Mouse (Mus musculus): ENCODE measurements around the gene Gm26938. TPM values are rescaled to one million over a fixed set of nuclear protein-coding genes. Genes with fewer than 3 reads are reported as not detected.

The Gm26938 gene
- polyA plus RNA-seq, 1 experiment = not detected

DNA sequence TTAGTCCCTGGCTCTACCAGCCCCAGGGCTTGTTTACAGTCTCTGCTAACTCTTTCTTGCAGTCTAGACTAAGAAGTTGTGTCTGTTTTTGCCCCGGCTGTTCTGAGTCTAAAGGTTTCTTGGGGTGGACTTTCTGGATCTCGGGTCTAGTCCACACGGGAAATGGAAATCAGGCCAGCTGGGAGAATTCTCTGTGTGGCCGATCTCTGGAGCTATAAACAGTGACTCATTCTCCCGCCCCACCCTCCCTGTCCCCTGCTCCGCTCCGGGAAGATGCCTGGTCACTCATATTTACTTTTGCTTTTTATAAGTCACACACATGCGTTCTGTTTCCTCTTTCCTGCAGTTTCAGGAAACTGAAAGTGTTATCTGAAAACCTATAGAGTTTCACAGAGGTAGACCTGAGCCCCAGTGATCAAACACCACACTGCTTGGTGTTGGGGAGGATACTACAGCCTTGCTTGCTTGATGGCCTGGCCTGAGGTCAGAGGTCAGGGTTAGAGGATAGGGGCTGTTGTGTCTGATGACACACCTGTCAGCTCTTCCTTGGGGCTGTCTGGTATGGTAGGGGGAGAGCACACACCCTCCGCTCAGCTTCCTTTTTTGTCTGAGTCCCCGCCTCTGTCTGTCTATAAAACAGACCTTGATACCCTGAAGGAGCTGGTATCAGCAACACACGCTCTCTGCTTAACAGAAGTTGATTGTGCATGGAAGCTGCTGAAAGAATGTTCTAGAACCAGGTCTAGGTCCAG is 32.7 kb downstream of the Gm26938 start:
- DNase-seq (ENCODE audit: low read depth) = no peak

DNA sequence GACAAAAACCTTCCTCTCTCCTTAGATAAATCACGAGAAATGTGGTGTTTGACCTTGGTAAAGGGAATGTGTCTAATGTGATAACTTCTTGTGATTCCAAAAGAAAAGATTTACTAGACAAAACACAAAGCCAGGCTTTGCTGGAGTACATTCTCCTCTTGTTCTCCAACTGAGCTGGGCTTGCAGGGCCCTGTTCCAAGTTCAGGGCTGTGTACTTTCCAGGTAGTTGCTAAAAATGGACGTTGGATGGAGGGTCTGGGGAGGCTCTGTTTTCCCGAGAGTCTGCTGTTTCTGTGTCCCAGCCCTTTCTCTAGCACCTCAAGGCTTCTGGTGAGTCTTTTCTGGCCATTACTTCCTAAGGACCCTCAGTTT is 33.3 kb downstream of the Gm26938 start:
- no peak for DNase-seq (ENCODE audit: low read depth)

DNA sequence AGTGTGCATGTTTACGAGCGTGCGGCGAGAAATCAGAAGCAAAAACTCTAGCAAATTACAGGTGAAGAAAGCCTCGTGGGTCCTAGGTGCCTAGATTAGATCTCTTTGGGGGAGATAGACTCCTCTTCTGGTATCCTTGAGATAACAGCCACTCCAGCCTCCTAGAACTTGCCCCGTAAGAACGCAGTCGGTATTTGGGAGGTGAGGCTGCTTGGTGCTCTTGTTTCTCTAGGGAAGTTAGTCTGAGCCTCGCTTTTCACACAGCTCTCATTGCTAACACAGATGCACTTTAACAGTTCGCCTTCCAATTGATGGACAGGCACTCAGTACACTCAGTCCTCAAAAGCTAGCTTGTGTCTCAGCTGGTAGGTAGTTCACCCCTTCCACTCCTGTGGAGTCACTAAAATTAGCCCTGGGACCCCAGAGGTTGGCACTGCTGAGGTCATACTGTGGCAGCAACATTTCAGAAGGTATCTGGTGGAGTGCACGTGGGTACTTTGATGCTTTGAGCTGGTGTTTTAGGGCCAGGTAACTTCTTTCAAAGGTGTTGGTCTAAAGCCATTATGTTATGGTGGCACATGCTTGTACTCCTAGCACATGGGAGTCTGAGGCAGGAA is 33.9 kb downstream of the Gm26938 start:
- DNase-seq (ENCODE audit: low read depth) = no peak

DNA sequence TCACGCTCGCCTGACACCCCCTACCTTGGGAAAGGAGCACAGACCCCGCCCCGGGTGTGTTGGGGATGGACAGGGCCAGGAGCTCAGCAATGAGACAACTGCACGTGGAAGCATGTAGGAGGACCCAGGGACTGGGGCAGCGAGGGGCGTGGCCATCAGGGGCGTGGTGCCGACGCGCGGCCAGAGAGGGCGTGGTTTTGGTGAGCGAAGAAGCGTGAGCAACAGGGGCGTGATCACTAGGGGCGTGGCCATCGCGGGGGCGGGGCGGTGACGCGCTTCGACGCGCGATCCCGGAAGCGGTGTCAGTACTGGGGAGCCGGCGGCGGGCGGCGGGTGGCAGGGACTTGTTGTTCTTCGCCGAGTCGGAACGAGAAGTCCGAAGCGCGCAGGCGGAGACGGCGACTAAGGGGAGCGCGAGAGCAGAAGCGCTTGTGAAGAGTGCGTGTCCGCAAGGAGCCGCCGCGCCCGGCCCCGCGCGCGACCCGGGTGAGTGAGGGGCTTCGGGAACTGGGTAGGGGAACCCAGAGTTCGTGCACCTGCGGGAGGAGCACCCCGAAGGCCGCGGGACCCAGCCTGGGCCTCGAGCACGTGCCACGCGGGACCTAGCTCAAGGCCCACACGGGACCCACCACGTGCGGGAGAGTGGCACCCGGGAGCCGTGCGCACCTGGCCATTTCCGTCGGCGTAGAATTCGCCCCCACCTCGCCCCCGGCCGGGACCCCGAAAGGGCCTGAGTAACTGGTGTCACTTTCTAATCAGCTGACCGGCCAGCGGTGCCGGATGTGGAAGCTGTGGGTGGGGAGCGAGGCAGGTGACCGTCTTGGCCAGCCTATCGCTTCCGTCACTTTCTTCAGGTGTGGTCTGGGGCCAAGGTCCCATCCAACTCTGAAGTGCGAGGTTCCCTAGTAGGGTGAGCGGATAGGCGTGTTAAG is 34.7 kb downstream of the Gm26938 start, which contains the start of gene Mafk:
TSS of gene Mafk (plus strand) at position 287 of the 932 bp plus-strand sequence.
- no peak for DNase-seq (ENCODE audit: low read depth)

DNA sequence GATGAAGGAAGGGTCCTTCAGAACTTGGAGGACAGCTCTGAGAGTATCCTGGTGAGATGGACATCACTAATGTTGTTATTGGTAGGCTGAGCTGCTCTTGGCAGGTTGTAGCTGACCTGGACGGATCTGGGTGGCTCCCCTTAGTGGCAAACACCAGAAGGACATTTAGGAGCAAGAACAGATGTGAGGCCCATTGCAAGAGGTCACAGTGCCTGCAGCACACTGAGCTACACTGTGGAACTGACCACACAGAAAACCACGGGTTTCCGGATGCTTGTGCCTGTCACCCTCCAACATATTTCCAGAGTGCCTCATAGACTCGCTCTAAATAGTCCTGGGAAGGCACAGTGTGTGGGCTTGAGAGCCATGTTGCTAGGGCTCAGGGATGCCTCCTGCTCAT is 36.7 kb downstream of the Gm26938 start:
- DNase-seq (ENCODE audit: low read depth) = no peak

DNA sequence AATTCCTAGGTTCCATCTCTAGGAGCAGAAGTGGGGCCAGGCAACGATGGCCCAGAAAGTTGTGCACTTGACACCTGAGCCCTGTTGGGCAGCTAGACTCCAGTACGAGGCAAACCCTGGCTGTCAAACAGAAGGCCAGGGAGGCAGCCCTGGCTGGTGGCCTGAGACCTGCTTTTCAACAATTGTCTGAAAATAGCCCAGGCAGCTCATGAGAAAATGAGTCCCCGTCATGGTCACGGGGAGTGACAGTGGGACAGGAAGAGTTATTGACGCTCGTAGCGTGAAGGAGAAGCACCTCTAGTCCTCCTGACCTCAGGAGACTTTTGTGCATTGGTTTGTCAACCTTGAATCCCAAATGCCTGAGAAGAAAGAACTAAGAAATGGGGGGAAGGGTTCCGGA is 44.8 kb downstream of the Gm26938 start:
- no peak for DNase-seq (ENCODE audit: low read depth)

DNA sequence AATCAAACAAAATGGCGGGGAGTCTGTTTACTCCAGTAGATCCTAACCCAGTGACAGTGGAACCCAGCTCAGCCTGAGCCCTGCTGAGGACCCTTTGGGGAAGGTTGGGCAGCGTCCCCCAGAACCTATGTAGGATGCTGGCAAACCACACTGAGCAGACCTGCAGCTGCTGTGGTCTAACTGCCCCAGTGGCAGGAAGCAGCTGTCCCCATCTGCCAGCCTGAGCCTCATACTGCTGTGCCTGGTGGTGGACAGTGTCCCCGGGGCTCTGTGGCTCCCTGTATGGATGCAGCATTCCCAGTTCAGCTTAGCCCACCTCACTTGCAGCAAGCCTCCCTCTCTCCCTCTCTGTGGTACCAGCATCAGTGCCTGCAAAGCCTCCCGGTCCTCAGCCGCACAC is 49.2 kb downstream of the Gm26938 start:
- DNase-seq (ENCODE audit: low read depth) = no peak

DNA sequence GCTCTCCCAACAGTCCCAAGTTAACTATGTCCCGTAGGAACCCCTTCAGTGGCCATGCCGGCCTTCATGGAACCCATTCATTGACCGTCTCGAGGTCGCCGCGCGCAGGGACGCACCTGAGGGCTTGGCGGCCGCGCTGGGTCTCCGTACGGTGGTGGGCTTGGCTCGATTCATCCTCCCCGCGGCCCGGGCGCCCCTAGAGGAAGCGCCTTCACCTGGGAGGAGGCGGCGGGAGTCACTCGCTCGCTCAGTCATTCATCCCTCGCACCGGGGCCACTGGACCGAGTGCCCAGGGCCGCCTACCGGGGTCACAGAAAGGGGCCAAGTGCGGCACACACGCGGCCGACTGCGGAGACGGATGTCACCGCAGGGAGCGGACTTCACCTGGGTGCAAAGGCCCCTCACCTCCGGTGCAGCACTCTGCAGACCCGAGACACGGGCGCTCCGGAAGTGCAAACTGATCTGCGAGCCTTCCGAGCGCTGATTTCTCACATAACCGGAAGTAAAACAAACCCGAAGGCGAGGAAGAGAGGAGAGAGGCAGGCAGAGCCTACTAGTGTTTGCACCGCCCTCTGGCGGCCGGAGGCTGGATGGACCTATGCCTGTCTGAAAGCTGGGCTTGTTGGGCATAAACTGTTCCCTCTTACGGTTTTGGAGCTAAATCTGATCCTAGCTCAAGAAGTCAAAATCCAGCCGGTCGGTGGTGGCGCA is 50.8 kb downstream of the Gm26938 start, which contains the start of gene Ints1:
TSS of gene Ints1 (minus strand) at position 459 of the 711 bp plus-strand sequence.
- DNase-seq (ENCODE audit: low read depth) = peak; percentile 54

DNA sequence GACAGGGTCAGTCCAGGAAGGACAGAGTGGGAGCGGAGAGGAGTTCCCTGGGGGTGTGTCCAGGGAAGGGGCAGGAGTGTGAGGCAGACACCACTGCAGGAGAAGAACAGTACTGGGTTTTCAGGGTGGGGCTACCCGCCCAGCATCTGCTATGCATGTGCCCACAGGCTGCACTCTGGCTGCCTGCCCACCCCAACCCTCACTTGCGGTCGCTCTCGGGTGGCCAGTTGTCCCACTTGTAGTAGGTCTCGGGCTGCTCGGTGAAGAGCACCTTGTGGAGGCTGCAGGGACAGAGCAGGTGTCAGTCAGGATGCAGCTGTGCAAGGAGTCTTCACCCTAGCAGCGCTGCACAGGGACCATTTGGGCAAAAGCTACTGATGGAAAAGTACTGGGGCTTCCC is 58.0 kb downstream of the Gm26938 start:
- no peak for DNase-seq (ENCODE audit: low read depth)

DNA sequence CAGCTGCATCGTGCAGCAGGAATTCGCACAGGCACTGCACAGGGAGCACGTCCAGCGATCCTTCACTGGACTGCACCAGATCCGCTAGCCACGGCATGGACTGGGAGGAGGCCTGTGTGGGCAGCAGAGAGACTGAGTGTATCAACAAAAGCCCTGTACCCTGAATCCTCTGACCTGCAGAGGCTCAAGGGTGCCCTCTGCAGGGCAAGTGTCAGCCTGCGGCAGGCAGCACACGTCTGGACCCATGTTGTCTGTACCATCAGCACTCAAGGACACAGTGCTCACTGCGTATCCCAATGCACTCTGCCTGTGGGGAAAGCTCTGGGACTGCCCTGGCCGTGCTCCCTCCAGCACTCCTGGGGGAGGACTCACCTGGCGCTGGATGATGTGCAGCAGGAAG is 61.9 kb downstream of the Gm26938 start:
- DNase-seq (ENCODE audit: low read depth) = no peak

DNA sequence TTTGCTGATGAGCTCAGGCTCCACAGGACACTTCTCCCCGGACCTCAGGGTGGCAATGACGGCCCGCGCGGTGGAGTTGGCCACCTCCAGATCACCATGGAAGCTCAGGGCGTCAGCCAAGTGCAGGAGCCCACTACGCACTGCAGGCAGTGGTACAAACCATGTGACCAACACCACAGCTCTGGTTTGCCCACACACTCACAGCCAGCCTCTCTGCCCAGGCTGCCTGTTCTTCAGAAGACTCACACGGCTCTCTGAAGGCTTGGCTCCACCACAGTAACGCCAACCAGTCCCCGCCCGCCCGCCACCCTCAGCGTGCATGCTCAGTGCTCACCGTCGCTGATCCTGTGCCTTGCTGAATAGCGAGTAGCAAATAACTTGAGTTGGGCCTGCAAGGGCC is 68.1 kb downstream of the Gm26938 start:
- no peak for DNase-seq (ENCODE audit: low read depth)

Other genes with a start within 250 kb of the Gm26938 start
- gene Micall2, start 90.1 kb downstream of the Gm26938 start, polyA plus RNA-seq (2012; rRNA removed) = 6.7 and 7.9 TPM in 2 replicates
- 64.4 and 70.0 TPM in 2 replicates for gene Ints1, start 50.7 kb downstream of the Gm26938 start, polyA plus RNA-seq (2012; rRNA removed)
- gene Mafk, start 34.9 kb downstream of the Gm26938 start, polyA plus RNA-seq (2012; rRNA removed) = 15.7 and 17.3 TPM in 2 replicates
- 22.5 and 22.6 TPM in 2 replicates for gene Tmem184a, start 6.5 kb downstream of the Gm26938 start, polyA plus RNA-seq (2012; rRNA removed)
- 19.9 and 27.7 TPM in 2 replicates for gene Psmg3, start 478 bp upstream of the Gm26938 start, polyA plus RNA-seq (2012; rRNA removed)
- 0.22 and 0.53 TPM in 2 replicates for gene Elfn1, start 81.5 kb upstream of the Gm26938 start, polyA plus RNA-seq (2012; rRNA removed)